Mouse (Mus musculus) ES-Bruce4 (cell line): ENCODE data around the gene Lin7a.

ENCODE experiments used
- CTCF ChIP-seq: IDR thresholded peaks from one replicate; pipeline ENCODE4 v1.8.1; 2011; ENCODE audit warnings: low read depth, low read length
- EP300 ChIP-seq: IDR thresholded peaks from 2 replicates; pipeline ENCODE4 v1.6.1; 2011; ENCODE audit warnings: low read depth, low read length; ENCODE audit not compliant: insufficient read depth
- POLR2A ChIP-seq: IDR thresholded peaks from one replicate; pipeline ENCODE4 v1.8.1; 2011; ENCODE audit warnings: low read length; ENCODE audit not compliant: insufficient read depth

DNA sequence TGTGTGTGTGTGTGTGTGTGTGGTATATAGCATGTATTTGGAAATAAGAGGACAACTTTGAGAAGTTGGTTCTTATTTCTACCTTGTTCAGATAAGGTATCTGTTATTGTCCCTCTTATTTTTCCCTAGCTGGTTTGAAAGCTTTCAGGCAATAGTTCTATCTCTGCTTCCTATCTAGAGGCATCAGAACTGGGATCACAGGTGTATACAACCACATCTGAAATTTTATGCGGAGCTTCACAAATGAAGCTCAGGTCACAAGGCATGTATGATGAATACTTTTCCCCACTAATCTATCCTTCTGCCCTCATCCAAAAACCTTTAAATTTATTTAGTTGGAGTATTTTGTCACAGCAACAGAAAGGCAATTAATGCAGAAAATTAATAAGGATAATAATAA is 33.8 kb upstream of the Lin7a start:
- TF ChIP-seq POLR2A (no peak), CTCF (no peak), EP300 (no peak)
